Mouse (Mus musculus): ENCODE results near the gene Hepacam.

DNA sequence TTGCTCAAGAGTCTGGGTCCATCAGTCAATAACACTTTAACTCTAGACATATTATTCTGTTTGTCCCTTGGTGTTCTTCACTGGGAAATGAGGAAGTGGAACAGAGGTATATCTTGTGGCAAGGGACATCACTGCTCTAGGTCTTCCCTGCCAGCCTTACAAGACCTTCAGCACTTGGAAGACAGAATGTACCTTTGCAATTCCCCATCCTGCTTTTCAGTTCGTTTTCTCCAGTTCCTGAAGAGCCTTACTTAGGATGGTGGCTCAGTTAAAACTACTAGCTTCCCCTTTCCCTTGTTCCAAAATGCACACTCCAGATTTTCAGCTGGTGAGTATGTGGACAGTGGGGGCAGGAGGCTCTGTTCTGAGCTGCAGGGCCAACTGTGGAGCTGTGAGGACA, 4.3 kb upstream of the Hepacam start:
- no peak for TF ChIP-seq CTCF (IDR thresholded peaks at IDR 0.05; ENCODE audit: low read depth, low read length)
- TF ChIP-seq POLR2A (IDR thresholded peaks at IDR 0.05; ENCODE audit: extremely low read depth, insufficient read depth, low read length) = no peak

Measured in liver, adult 2 months (tissue).